Mouse (Mus musculus): ENCODE results near the gene Esp3.
"Not testable (repeated sequence)": the region's sequence is repeated elsewhere in the genome, so short reads cannot be mapped to it uniquely, and the experiment has no call there.

Esp3 gene

DNA sequence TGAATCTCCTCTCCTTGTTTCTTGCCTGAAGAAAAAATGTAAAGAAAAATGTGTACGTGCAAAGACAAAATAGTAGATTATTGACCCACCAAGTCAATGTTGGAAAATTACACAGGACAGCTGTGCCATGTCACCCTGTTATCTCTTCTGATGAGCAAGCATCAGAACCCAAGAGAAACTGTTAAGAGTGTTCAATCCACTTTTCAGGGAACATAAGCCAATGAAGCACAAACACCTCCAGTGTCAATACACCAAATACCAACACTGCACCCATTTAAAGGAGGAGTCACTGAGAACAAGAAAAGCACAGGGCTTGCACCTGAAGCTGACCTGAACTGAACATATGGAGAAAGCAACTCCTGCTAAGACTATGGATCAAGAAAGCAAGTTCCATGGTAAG lies at the start of gene Esp3:
TSS of gene Esp3 (plus strand) at position 301 of the 400 bp plus-strand sequence.
- not testable (repeated sequence) for DNase-seq (ENCODE audit: low spot score)

DNA sequence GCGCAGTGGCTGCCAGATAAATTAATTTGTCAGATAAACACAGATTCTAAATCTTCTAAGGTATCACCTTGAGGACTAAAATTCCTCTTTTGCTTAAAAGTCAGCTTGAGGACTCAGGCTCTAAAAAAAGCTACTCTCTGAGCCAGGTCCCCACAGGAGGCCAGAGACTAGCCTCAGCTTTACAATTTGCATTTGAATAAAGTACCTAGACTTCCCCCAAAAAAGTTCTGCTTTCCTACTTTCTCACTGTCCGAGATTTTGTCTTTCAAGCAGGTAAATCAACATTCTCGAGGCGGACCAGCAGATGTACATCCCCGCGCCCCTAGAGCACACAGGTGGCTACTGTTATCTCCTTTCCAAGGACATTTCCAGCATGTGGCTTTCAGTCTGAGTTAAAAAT lies 48.0 kb upstream of the Esp3 start:
- DNase-seq (ENCODE audit: low spot score), result not testable (repeated sequence)

DNA sequence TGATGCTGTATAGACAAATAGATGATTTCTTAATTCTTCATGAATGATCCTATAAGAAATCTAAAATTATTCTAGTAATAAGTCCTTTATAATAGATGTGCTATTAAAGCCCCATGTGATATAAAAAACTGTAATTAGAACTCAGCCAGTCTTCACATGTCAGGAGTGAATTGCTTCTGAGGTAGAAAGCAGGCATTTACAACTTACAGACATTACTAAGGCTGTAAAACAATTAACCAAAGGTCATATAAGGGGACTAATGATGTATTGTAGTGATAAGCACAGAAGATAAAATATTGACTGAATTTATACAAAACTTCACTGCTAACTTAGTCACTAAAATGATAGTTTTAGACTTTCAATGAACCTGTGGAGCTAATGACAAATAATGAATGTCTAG lies 40.6 kb upstream of the Esp3 start:
- no peak for DNase-seq (ENCODE audit: low spot score)

DNA sequence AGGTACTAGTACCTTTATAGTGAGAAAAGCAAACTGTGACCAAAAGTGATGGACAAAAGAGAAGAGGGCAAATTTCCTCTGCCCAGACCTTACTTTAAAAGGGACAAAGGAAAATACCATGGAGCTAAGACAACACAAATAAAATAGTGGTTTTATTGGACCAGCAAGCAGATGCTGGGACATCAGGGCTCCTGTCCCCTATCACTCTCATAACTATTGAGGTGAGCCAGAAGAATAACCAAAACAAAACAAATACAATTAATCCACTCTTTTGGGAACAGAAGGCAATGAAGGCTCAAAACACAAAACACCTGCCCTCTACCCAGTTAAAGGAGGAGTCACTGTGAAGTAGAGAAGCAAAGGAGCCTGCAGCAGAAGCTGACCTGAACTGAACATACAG lies 33.6 kb upstream of the Esp3 start, which contains the start of gene Esp4:
TSS of gene Esp4 (plus strand) at position 301 of the 400 bp plus-strand sequence.
- no peak for DNase-seq (ENCODE audit: low spot score)

DNA sequence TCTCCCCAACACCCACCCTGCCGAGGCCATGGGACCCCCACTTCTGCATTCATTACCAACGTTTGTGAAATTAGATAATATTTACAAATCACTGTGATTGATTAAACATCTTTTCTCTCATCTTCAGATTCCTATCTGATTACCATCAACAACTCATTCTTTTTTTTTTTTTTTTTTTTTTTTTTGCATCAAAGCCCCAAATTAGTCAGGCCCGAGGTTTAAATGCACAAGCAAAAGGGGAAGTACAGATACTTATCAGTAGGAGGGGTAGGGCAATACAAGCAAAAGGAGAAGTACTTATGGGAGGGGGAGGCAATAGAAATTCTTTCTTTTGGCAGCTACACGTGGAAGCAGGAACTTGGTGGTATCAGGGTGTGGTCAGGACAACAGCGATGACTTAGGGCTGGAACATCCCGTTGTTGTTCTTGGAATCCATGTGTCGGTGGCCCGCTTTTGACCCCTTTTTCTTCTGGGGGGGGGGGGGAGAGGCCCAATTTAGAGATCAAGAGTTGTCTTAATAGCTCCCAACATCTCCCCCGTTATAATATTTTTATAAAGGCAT lies 30.3 kb downstream of the Esp3 start:
- not testable (repeated sequence) for DNase-seq (ENCODE audit: low spot score)

DNA sequence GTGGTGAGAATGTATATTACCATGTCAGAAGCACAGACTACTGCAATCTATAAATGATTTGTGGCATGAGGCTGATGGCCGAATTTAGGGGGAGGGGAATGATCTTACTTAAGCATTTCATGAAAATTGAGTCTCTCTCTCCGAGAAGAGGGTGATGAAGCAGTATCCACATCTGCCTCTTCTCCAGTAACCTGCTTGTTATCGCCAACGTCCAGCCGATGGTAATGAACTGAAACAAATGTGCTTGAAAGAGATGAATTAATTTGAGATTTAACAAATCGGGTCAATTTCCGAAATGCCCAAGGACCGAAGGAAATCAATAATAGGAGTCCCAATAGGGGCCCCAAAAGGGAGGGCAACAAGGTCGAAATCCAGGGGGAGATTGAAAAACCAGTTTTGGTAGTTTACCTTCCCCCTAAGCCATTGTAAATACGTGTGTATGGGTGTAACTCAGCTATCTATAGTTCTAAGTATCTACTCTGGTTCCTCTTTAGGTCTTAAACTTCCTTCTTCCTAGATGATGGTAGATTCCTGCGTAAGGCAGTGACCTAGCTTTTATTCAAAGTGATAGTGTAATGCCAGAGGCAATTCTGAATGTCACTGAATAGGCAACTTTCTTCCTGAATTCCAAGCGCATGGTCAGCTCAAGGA lies 31.4 kb downstream of the Esp3 start:
- not testable (repeated sequence) for DNase-seq (ENCODE audit: low spot score)

Measured in yolk sac, embryonic 10.5 days (tissue).